20 mouse cellular contexts compared by ENCODE assay signal in genomic region chr19:8265324-8265723, GRCm38 (mm10). TPM values are rescaled to one million over a fixed set of nuclear protein-coding genes. Genes with fewer than 3 reads are reported as not detected.
"Had no signal": no experiment of that assay in that cellular context is flagged by ENCODE, and none has a peak within 500 bp of the region (broad histone marks: within the 10 kb centered on the region; RNA-seq: fewer than 3 reads in every experiment).

No protein-coding gene starts in this region.

- H3K4me1 ChIP-seq: hindbrain, embryonic 13.5 days; limb, embryonic 10.5 days; liver, embryonic 15.5 days; lung, embryonic 15.5 days; megakaryocyte, embryonic 14.5 days; midbrain, embryonic 12.5 days; neural tube, embryonic 13.5 days; stomach, embryonic 15.5 days had no signal

- H3K4me3 ChIP-seq: hindbrain, embryonic 13.5 days; left cerebral cortex, adult 2 months; limb, embryonic 10.5 days; liver, embryonic 15.5 days; lung, embryonic 15.5 days; megakaryocyte, embryonic 14.5 days; midbrain, embryonic 12.5 days; neural tube, embryonic 13.5 days; stomach, embryonic 15.5 days had no signal

- H3K36me3 ChIP-seq: hindbrain, embryonic 13.5 days; limb, embryonic 10.5 days; liver, embryonic 15.5 days; lung, embryonic 15.5 days; midbrain, embryonic 12.5 days; neural tube, embryonic 13.5 days; stomach, embryonic 15.5 days had no signal

- H3K9ac ChIP-seq: hindbrain, embryonic 13.5 days; liver, embryonic 15.5 days; lung, embryonic 15.5 days; midbrain, embryonic 12.5 days; neural tube, embryonic 13.5 days; stomach, embryonic 15.5 days had no signal

- H3K4me2 ChIP-seq: hindbrain, embryonic 13.5 days; liver, embryonic 15.5 days; lung, embryonic 15.5 days; midbrain, embryonic 12.5 days; neural tube, embryonic 13.5 days; stomach, embryonic 15.5 days had no signal

- DNase-seq: lung, postnatal 14 days; retina, postnatal 1 day; thymus, adult 2 months; thymus, postnatal 25 days had no signal

- H3K27me3 ChIP-seq: hindbrain, embryonic 13.5 days; liver, embryonic 15.5 days; lung, embryonic 15.5 days; megakaryocyte, embryonic 14.5 days; midbrain, embryonic 12.5 days; neural tube, embryonic 13.5 days; stomach, embryonic 15.5 days had no signal

- H3K27ac ChIP-seq: hindbrain, embryonic 13.5 days; hindbrain, postnatal 0 days; left cerebral cortex, adult 2 months; limb, embryonic 10.5 days; liver, embryonic 15.5 days; lung, embryonic 15.5 days; macrophage; midbrain, embryonic 12.5 days; neural tube, embryonic 13.5 days; stomach, embryonic 15.5 days had no signal

- H3K9me3 ChIP-seq: limb, embryonic 10.5 days; liver, embryonic 15.5 days; lung, embryonic 15.5 days; megakaryocyte, embryonic 14.5 days; stomach, embryonic 15.5 days had no signal

- ATAC-seq: hindbrain, postnatal 0 days; midbrain, embryonic 16.5 days had no signal

RNA-seq across cellular contexts. Expression of gene Slc22a29, which starts 46.6 kb away (rescaled TPM):
- total RNA-seq: hindbrain, postnatal 0 days; layer of hippocampus, postnatal 25 days; left cerebral cortex, adult 2 months; left cerebral cortex, postnatal 14 days had no signal
- polyA plus RNA-seq: hindbrain, embryonic 13.5 days; hindbrain, postnatal 0 days; intestine, embryonic 14.5 days; limb, embryonic 10.5 days; lung, embryonic 15.5 days; macrophage; midbrain, embryonic 16.5 days; neural tube, embryonic 13.5 days; spleen, adult 2 months; thymus, adult 2 months had no signal
